Mouse (Mus musculus): Measurements from ENCODE around the gene Slc16a1. TPM values are rescaled to one million over a fixed set of nuclear protein-coding genes. Genes with fewer than 3 reads are reported as not detected.

The Slc16a1 gene
- 76.5 and 91.2 TPM in 2 replicates for polyA plus RNA-seq (2016; fragmentation: Nextera tagmentation; extraction: Ambion mirVana)

- no peaks in the 10 kb centered on the region for H3K9me3 ChIP-seq
- H3K4me3 ChIP-seq, result peak within 1 kb of the TSS; percentile 97
- H3K36me3 ChIP-seq, result no peaks in the 10 kb centered on the region
- H3K27ac ChIP-seq, result peak within 1 kb of the TSS; percentile 100
- peak; percentile 97 for DNase-seq (ENCODE audit: low spot score)
- WGBS, result under 1% methylated on average over 50 of the region's 50 CpGs
- peaks cover 14% of the 10 kb centered on the region for H3K4me1 ChIP-seq
- H3K27me3 ChIP-seq (ENCODE audit: insufficient read depth, poor library complexity, severe bottlenecking), result no peaks in the 10 kb centered on the region
Observed at GRCm38 (mm10) chr3:104638403-104638779, at the start of gene Slc16a1. Gene Slc16a1 (plus strand): TSS chr3:104638668.

- WGBS, result 72% methylated on average over 6 of the region's 6 CpGs
- H3K4me1 ChIP-seq, result peaks cover 30% of the 10 kb centered on the region
Observed at GRCm38 (mm10) chr3:104596451-104597134, 41.9 kb upstream of the Slc16a1 start.

GRCm38 (mm10) chr3:104597135-104597764 lies 41.2 kb upstream of the Slc16a1 start:
- H3K9me3 ChIP-seq, result no peaks in the 10 kb centered on the region
- peak; percentile 79 for DNase-seq (ENCODE audit: low spot score)
- peaks cover 31% of the 10 kb centered on the region for H3K4me1 ChIP-seq
- peak overlapping the region; percentile 56 for H3K27ac ChIP-seq
- H3K27me3 ChIP-seq (ENCODE audit: insufficient read depth, poor library complexity, severe bottlenecking), result no peaks in the 10 kb centered on the region
- H3K36me3 ChIP-seq, result no peaks in the 10 kb centered on the region
- H3K4me3 ChIP-seq, result no peak overlapping the region
- WGBS, result 69% methylated on average over 10 of the region's 10 CpGs

More at GRCm38 (mm10) chr3:104596451-104597134, 41.9 kb upstream of the Slc16a1 start:
- no peaks in the 10 kb centered on the region for H3K36me3 ChIP-seq
- H3K4me3 ChIP-seq, result no peak overlapping the region
- H3K9me3 ChIP-seq, result no peaks in the 10 kb centered on the region
- DNase-seq (ENCODE audit: low spot score), result no peak
- H3K27me3 ChIP-seq (ENCODE audit: insufficient read depth, poor library complexity, severe bottlenecking), result no peaks in the 10 kb centered on the region
- peak overlapping the region; percentile 56; the same call in 1 of the 2 replicates for H3K27ac ChIP-seq

GRCm38 (mm10) chr3:104599296-104600150 lies 38.9 kb upstream of the Slc16a1 start:
- Histone ChIP-seq H3K4me1 (peaks cover 33% of the 10 kb centered on the region), H3K9me3 (no peaks in the 10 kb centered on the region), H3K27ac (peak overlapping the region; percentile 89), H3K27me3 (ENCODE audit: insufficient read depth, poor library complexity, severe bottlenecking) (no peaks in the 10 kb centered on the region), H3K4me3 (peak overlapping the region; percentile 22; the same call in 1 of the 2 replicates), H3K36me3 (no peaks in the 10 kb centered on the region)
- WGBS, result 38% methylated on average over 20 of the region's 20 CpGs
- peak; percentile 96 for DNase-seq (ENCODE audit: low spot score)

GRCm38 (mm10) chr3:104600691-104601090 lies 37.8 kb upstream of the Slc16a1 start:
- 70% methylated on average over 3 of the region's 3 CpGs for WGBS

GRCm38 (mm10) chr3:104601680-104602079 lies 36.8 kb upstream of the Slc16a1 start:
- H3K27me3 ChIP-seq (ENCODE audit: insufficient read depth, poor library complexity, severe bottlenecking), result no peaks in the 10 kb centered on the region
- no peak for DNase-seq (ENCODE audit: low spot score)
- no peaks in the 10 kb centered on the region for H3K36me3 ChIP-seq
- 84% methylated on average over 4 of the region's 4 CpGs for WGBS
- H3K9me3 ChIP-seq, result no peaks in the 10 kb centered on the region
- no peak overlapping the region for H3K4me3 ChIP-seq
- peak overlapping the region; percentile 26; the same call in 1 of the 2 replicates for H3K27ac ChIP-seq
- peaks cover 31% of the 10 kb centered on the region for H3K4me1 ChIP-seq

More at GRCm38 (mm10) chr3:104600691-104601090, 37.8 kb upstream of the Slc16a1 start:
- H3K4me1 ChIP-seq, result peaks cover 33% of the 10 kb centered on the region
- no peak for DNase-seq (ENCODE audit: low spot score)
- no peak overlapping the region for H3K4me3 ChIP-seq
- no peaks in the 10 kb centered on the region for H3K27me3 ChIP-seq (ENCODE audit: insufficient read depth, poor library complexity, severe bottlenecking)
- no peaks in the 10 kb centered on the region for H3K9me3 ChIP-seq
- H3K27ac ChIP-seq, result peak overlapping the region; percentile 89
- no peaks in the 10 kb centered on the region for H3K36me3 ChIP-seq

GRCm38 (mm10) chr3:104609690-104610380 lies 28.6 kb upstream of the Slc16a1 start:
- 78% methylated on average over 8 of the region's 8 CpGs for WGBS
- H3K9me3 ChIP-seq, result no peaks in the 10 kb centered on the region
- H3K4me3 ChIP-seq, result no peak overlapping the region
- no peaks in the 10 kb centered on the region for H3K27me3 ChIP-seq (ENCODE audit: insufficient read depth, poor library complexity, severe bottlenecking)
- H3K4me1 ChIP-seq, result peaks cover 12% of the 10 kb centered on the region
- no peaks in the 10 kb centered on the region for H3K36me3 ChIP-seq
- no peak for DNase-seq (ENCODE audit: low spot score)
- no peak overlapping the region for H3K27ac ChIP-seq

- DNase-seq (ENCODE audit: low spot score), result no peak
- H3K4me1 ChIP-seq, result peaks cover 12% of the 10 kb centered on the region
- H3K27me3 ChIP-seq (ENCODE audit: insufficient read depth, poor library complexity, severe bottlenecking), result no peaks in the 10 kb centered on the region
- 69% methylated on average over 6 of the region's 6 CpGs for WGBS
- no peak overlapping the region for H3K27ac ChIP-seq
- no peaks in the 10 kb centered on the region for H3K9me3 ChIP-seq
- no peak overlapping the region for H3K4me3 ChIP-seq
- no peaks in the 10 kb centered on the region for H3K36me3 ChIP-seq
Observed at GRCm38 (mm10) chr3:104610453-104611230, 27.8 kb upstream of the Slc16a1 start.

- Histone ChIP-seq H3K27ac (no peak overlapping the region), H3K36me3 (no peaks in the 10 kb centered on the region), H3K27me3 (ENCODE audit: insufficient read depth, poor library complexity, severe bottlenecking) (no peaks in the 10 kb centered on the region), H3K4me1 (peaks cover 20% of the 10 kb centered on the region), H3K4me3 (no peak overlapping the region), H3K9me3 (no peaks in the 10 kb centered on the region)
- no peak for DNase-seq (ENCODE audit: low spot score)
- WGBS, result 94% methylated on average over 3 of the region's 3 CpGs
Observed at GRCm38 (mm10) chr3:104611951-104612350, 26.5 kb upstream of the Slc16a1 start.

- DNase-seq (ENCODE audit: low spot score), result no peak
- H3K27ac ChIP-seq, result peak overlapping the region; percentile 47; the same call in 1 of the 2 replicates
- peaks cover 20% of the 10 kb centered on the region for H3K4me1 ChIP-seq
- H3K4me3 ChIP-seq, result no peak overlapping the region
- H3K9me3 ChIP-seq, result no peaks in the 10 kb centered on the region
- H3K36me3 ChIP-seq, result no peaks in the 10 kb centered on the region
- 54% methylated on average over 5 of the region's 5 CpGs for WGBS
- H3K27me3 ChIP-seq (ENCODE audit: insufficient read depth, poor library complexity, severe bottlenecking), result no peaks in the 10 kb centered on the region
Observed at GRCm38 (mm10) chr3:104613102-104613501, 25.4 kb upstream of the Slc16a1 start.

- Histone ChIP-seq H3K9me3 (no peaks in the 10 kb centered on the region), H3K4me3 (no peak overlapping the region), H3K36me3 (no peaks in the 10 kb centered on the region), H3K27me3 (ENCODE audit: insufficient read depth, poor library complexity, severe bottlenecking) (no peaks in the 10 kb centered on the region), H3K27ac (no peak overlapping the region), H3K4me1 (peaks cover 20% of the 10 kb centered on the region)
- no peak for DNase-seq (ENCODE audit: low spot score)
- WGBS, result 82% methylated on average over 1 of the region's 1 CpGs
Observed at GRCm38 (mm10) chr3:104614081-104614480, 24.4 kb upstream of the Slc16a1 start.

GRCm38 (mm10) chr3:104615216-104615615 lies 23.3 kb upstream of the Slc16a1 start:
- WGBS, result 77% methylated on average over 2 of the region's 2 CpGs
- DNase-seq (ENCODE audit: low spot score), result no peak
- no peak overlapping the region for H3K27ac ChIP-seq
- no peak overlapping the region for H3K4me3 ChIP-seq
- peaks cover 20% of the 10 kb centered on the region for H3K4me1 ChIP-seq
- no peaks in the 10 kb centered on the region for H3K27me3 ChIP-seq (ENCODE audit: insufficient read depth, poor library complexity, severe bottlenecking)
- H3K36me3 ChIP-seq, result no peaks in the 10 kb centered on the region
- no peaks in the 10 kb centered on the region for H3K9me3 ChIP-seq

All from heart, embryonic 10.5 days (tissue).